Mouse (Mus musculus): ENCODE results near the gene AA986860. TPM values are rescaled to one million over a fixed set of nuclear protein-coding genes. Genes with fewer than 3 reads are reported as not detected.

Gene AA986860
- total RNA-seq, 2 experiments from 2014 or later: 0.66 to 0.94 TPM

GRCm38 (mm10) chr1:130732706-130733658, 1.2 kb downstream of the AA986860 start:
- peak; percentile 40; the same call in 1 of the 2 replicates for ATAC-seq (replicated peaks; ENCODE audit: low FRiP score, low TSS enrichment, poor library complexity, severe bottlenecking)

- no peak for ATAC-seq (replicated peaks; ENCODE audit: low FRiP score, low TSS enrichment, poor library complexity, severe bottlenecking)
Measured at GRCm38 (mm10) chr1:130733671-130734070, 1.9 kb downstream of the AA986860 start.

- ATAC-seq (replicated peaks; ENCODE audit: low FRiP score, low TSS enrichment, poor library complexity, severe bottlenecking): no peak
Measured at GRCm38 (mm10) chr1:130734452-130734851, 2.7 kb downstream of the AA986860 start.

- ATAC-seq (replicated peaks; ENCODE audit: low FRiP score, low TSS enrichment, poor library complexity, severe bottlenecking): no peak
Measured at GRCm38 (mm10) chr1:130734852-130735251, 3.1 kb downstream of the AA986860 start.

GRCm38 (mm10) chr1:130737411-130737881, 5.7 kb downstream of the AA986860 start:
- no peak for ATAC-seq (replicated peaks; ENCODE audit: low FRiP score, low TSS enrichment, poor library complexity, severe bottlenecking)

- no peak for ATAC-seq (replicated peaks; ENCODE audit: low FRiP score, low TSS enrichment, poor library complexity, severe bottlenecking)
Measured at GRCm38 (mm10) chr1:130737916-130738315, 6.1 kb downstream of the AA986860 start.

- ATAC-seq (replicated peaks; ENCODE audit: low FRiP score, low TSS enrichment, poor library complexity, severe bottlenecking): no peak
Measured at GRCm38 (mm10) chr1:130738551-130739106, 6.9 kb downstream of the AA986860 start.

GRCm38 (mm10) chr1:130739636-130740035, 7.9 kb downstream of the AA986860 start:
- ATAC-seq (replicated peaks; ENCODE audit: low FRiP score, low TSS enrichment, poor library complexity, severe bottlenecking): no peak

GRCm38 (mm10) chr1:130740227-130740648, 8.5 kb downstream of the AA986860 start:
- no peak for ATAC-seq (replicated peaks; ENCODE audit: low FRiP score, low TSS enrichment, poor library complexity, severe bottlenecking)

GRCm38 (mm10) chr1:130740781-130741720, 9.3 kb downstream of the AA986860 start:
- ATAC-seq (replicated peaks; ENCODE audit: low FRiP score, low TSS enrichment, poor library complexity, severe bottlenecking): peak; percentile 89

- ATAC-seq (replicated peaks; ENCODE audit: low FRiP score, low TSS enrichment, poor library complexity, severe bottlenecking): no peak
Measured at GRCm38 (mm10) chr1:130742201-130742600, 10.4 kb downstream of the AA986860 start.

GRCm38 (mm10) chr1:130743775-130744174, 12.0 kb downstream of the AA986860 start:
- ATAC-seq (replicated peaks; ENCODE audit: low FRiP score, low TSS enrichment, poor library complexity, severe bottlenecking): no peak

- ATAC-seq (replicated peaks; ENCODE audit: low FRiP score, low TSS enrichment, poor library complexity, severe bottlenecking): peak; percentile 18; the same call in 1 of the 2 replicates
Measured at GRCm38 (mm10) chr1:130744217-130744616, 12.4 kb downstream of the AA986860 start.

GRCm38 (mm10) chr1:130744961-130745360, 13.2 kb downstream of the AA986860 start:
- no peak for ATAC-seq (replicated peaks; ENCODE audit: low FRiP score, low TSS enrichment, poor library complexity, severe bottlenecking)

- ATAC-seq (replicated peaks; ENCODE audit: low FRiP score, low TSS enrichment, poor library complexity, severe bottlenecking): no peak
Measured at GRCm38 (mm10) chr1:130745591-130745990, 13.8 kb downstream of the AA986860 start.

- ATAC-seq (replicated peaks; ENCODE audit: low FRiP score, low TSS enrichment, poor library complexity, severe bottlenecking): peak; percentile 51
Measured at GRCm38 (mm10) chr1:130746819-130747218, 15.0 kb downstream of the AA986860 start.

- no peak for ATAC-seq (replicated peaks; ENCODE audit: low FRiP score, low TSS enrichment, poor library complexity, severe bottlenecking)
Measured at GRCm38 (mm10) chr1:130759689-130760088, 27.9 kb downstream of the AA986860 start.

GRCm38 (mm10) chr1:130761597-130761996, 29.8 kb downstream of the AA986860 start:
- ATAC-seq (replicated peaks; ENCODE audit: low FRiP score, low TSS enrichment, poor library complexity, severe bottlenecking): no peak

- ATAC-seq (replicated peaks; ENCODE audit: low FRiP score, low TSS enrichment, poor library complexity, severe bottlenecking): no peak
Measured at GRCm38 (mm10) chr1:130762045-130762760, 30.4 kb downstream of the AA986860 start.

All from megakaryocyte-erythroid progenitor cell, adult 5-6 weeks (primary cell).